Mouse (Mus musculus): ENCODE measurements around the gene Large1. TPM values are rescaled to one million over a fixed set of nuclear protein-coding genes. Genes with fewer than 3 reads are reported as not detected.
"Not testable (repeated sequence)": the region's sequence is repeated elsewhere in the genome, so short reads cannot be mapped to it uniquely, and the experiment has no call there.

Large1 gene
- polyA plus RNA-seq, 1 experiment from 2014 or later: 13.8 TPM

DNA sequence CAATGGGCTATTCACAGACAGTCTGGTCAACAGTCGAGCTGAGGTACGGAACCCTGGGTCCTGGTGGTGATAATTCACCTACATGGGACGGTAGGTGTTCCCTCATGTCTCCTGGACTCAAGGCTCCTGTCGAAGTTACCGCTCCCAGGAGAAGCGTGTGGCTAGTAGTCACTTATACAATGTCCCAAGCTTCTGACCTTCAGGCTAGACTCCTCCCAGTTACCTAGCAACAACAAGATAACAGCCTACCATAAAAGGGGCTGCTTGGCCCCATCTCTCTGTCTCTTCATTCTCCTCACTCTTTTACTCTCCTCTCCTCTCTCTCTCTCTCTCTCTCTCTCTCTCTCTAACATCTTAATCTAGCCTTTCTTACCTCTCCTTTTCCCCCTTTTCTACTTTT, 217.9 kb downstream of the Large1 start:
- no peak for ATAC-seq (ENCODE audit: low FRiP score)
- no peak overlapping the region for H3K4me2 ChIP-seq (replicated peaks)
- no peaks in the 10 kb centered on the region for H3K4me1 ChIP-seq
- no peak overlapping the region for H3K4me3 ChIP-seq
- H3K9me3 ChIP-seq (replicated peaks): no peaks in the 10 kb centered on the region
- no peak overlapping the region for H3K9ac ChIP-seq
- peaks cover 5% of the 10 kb centered on the region; the same call in 1 of the 2 replicates for H3K36me3 ChIP-seq
- no peaks in the 10 kb centered on the region for H3K27me3 ChIP-seq
- no peak overlapping the region for H3K27ac ChIP-seq
- 84% methylated on average over 6 of the region's 6 CpGs for WGBS

DNA sequence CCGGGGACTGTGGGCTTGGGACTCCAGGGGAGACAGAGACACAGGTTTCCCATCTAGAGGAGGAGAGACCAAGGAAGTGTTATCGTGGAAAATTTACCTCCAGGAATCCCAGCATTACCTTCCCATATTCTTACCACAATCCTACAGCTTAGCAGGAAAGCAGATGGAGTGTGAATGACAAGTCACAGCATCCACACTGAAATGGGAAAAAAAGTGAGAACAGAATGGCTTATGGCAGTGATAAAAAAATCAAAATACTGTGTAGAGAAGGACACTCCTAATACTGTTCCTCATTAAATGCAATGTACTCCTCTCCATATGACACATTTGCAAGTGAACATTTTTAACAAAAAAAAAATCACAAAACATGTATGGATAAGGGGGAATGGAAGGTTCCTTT, 221.3 kb downstream of the Large1 start:
- H3K4me2 ChIP-seq (replicated peaks): no peak overlapping the region
- peaks cover 5% of the 10 kb centered on the region; the same call in 1 of the 2 replicates for H3K36me3 ChIP-seq
- ATAC-seq (ENCODE audit: low FRiP score): no peak
- H3K27me3 ChIP-seq: no peaks in the 10 kb centered on the region
- WGBS: 95% methylated on average over 2 of the region's 2 CpGs
- no peak overlapping the region for H3K9ac ChIP-seq
- no peak overlapping the region for H3K27ac ChIP-seq
- H3K4me3 ChIP-seq: no peak overlapping the region
- H3K9me3 ChIP-seq (replicated peaks): no peaks in the 10 kb centered on the region
- no peaks in the 10 kb centered on the region for H3K4me1 ChIP-seq

DNA sequence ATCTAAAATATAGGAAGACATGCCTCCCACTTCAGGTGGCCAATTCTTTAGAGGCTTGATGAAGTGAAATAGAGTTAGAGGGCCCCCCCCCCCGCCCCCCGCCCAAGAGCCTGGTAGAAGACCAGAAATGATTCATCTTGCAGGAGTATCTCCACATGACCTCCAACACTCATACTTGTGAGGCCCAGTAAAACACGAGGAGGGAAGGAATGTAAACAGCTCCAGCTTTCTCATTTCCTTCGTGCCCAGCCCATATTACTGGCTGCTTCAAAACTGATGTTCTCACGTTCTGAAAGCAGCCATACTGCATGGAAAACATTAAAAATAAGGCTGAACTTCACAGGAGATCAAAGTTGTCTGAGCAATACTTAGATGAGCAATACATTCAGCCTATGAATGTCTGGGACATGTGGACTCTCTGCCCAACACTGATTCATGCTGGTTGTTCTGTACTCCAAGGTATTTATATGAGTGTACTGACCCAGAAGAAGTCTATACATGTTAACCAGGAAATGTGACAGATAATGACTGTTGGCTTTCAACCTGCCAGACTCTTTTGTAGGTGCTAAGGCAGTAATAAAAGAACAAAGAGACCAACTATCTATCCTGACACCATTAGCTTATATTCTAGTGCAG, 229.4 kb downstream of the Large1 start:
- Histone ChIP-seq H3K27ac (no peak overlapping the region), H3K4me1 (no peaks in the 10 kb centered on the region), H3K4me2 (replicated peaks) (no peak overlapping the region), H3K9me3 (replicated peaks) (no peaks in the 10 kb centered on the region), H3K27me3 (no peaks in the 10 kb centered on the region), H3K4me3 (no peak overlapping the region), H3K9ac (no peak overlapping the region), H3K36me3 (no peaks in the 10 kb centered on the region)
- ATAC-seq (ENCODE audit: low FRiP score): no peak
- 86% methylated on average over 5 of the region's 5 CpGs for WGBS

DNA sequence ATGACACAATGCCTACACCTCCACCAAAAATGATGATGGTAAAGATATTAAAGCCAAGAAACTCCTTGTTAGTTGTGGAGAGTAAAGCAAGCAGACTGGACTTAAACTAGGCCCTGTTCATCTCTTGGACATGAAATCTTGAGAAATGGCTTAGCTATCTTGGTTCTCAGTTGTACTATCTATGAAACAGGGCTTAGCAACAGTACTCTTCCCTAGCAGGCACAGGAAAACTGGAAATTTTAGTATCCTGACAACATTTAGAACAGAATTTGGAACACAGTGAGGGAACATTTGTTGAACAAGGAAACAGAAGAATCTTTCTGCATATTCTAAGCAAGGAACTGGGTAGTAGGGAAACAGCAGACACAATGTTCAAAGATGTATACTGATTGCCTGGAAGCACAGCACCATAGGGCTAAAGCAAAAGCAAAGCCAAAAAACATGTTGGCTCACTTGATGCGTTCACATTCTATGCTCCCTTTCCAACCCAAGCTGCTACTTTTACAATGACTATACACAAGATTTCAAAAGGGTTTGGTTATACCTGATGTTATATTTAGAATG, 240.9 kb downstream of the Large1 start:
- ATAC-seq (ENCODE audit: low FRiP score): no peak
- H3K4me3 ChIP-seq: no peak overlapping the region
- 98% methylated on average over 1 of the region's 1 CpGs for WGBS
- H3K36me3 ChIP-seq: no peaks in the 10 kb centered on the region
- H3K4me2 ChIP-seq (replicated peaks): no peak overlapping the region
- no peaks in the 10 kb centered on the region for H3K27me3 ChIP-seq
- no peak overlapping the region for H3K9ac ChIP-seq
- H3K27ac ChIP-seq: no peak overlapping the region
- H3K9me3 ChIP-seq (replicated peaks): 0 out of 2 replicates have a peak, but pooled peaks cover 5% of the 10 kb centered on the region
- no peaks in the 10 kb centered on the region for H3K4me1 ChIP-seq

DNA sequence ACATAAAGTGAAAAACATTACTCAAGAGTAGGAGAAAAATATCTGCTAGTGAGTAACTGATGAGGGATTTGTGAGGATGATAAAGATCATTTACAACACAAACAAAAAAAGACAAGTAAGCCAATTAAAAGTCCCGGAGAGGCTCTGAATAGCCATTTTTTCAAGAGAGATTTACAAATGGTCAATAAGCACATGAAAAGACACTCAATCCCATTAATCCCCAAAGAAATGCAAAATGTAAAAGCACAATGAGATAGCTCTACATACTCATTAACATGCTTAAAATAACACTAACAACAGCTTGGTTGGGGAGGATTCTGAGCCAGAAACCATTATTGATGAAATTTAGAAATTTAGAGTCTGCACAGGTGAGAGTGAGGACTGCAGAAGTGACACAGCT, 249.3 kb downstream of the Large1 start:
- ATAC-seq (ENCODE audit: low FRiP score): no peak
- no peaks in the 10 kb centered on the region for H3K9me3 ChIP-seq (replicated peaks)
- no peak overlapping the region for H3K4me2 ChIP-seq (replicated peaks)
- H3K27ac ChIP-seq: no peak overlapping the region
- H3K27me3 ChIP-seq: no peaks in the 10 kb centered on the region
- H3K4me1 ChIP-seq: no peaks in the 10 kb centered on the region
- 45% methylated on average over 1 of the region's 1 CpGs for WGBS
- no peak overlapping the region for H3K4me3 ChIP-seq
- H3K9ac ChIP-seq: no peak overlapping the region
- H3K36me3 ChIP-seq: no peaks in the 10 kb centered on the region

DNA sequence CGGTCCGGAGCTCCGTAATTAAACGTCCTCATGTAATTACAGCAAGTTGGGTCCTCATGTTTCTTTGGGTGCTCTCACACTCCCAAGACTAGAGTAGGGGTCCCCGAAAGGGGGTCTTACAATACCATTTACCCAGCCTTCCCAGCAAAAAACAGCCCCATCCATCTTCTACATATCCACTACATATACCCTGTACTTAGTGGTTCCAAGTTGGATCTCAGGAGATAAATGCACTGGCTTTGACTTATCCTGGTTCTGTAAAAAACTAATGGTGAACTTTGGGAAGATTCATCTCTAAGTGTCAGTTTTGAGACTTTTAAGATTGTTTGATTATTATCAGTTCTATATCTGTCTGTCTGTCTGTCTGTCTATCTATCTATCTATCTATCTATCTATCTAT, 252.3 kb downstream of the Large1 start:
- no peak overlapping the region for H3K4me3 ChIP-seq
- no peak for ATAC-seq (ENCODE audit: low FRiP score)
- 79% methylated on average over 5 of the region's 5 CpGs for WGBS
- no peak overlapping the region for H3K27ac ChIP-seq
- no peak overlapping the region for H3K9ac ChIP-seq
- H3K27me3 ChIP-seq: no peaks in the 10 kb centered on the region
- H3K36me3 ChIP-seq: no peaks in the 10 kb centered on the region
- H3K4me2 ChIP-seq (replicated peaks): no peak overlapping the region
- no peaks in the 10 kb centered on the region for H3K9me3 ChIP-seq (replicated peaks)
- no peaks in the 10 kb centered on the region for H3K4me1 ChIP-seq

DNA sequence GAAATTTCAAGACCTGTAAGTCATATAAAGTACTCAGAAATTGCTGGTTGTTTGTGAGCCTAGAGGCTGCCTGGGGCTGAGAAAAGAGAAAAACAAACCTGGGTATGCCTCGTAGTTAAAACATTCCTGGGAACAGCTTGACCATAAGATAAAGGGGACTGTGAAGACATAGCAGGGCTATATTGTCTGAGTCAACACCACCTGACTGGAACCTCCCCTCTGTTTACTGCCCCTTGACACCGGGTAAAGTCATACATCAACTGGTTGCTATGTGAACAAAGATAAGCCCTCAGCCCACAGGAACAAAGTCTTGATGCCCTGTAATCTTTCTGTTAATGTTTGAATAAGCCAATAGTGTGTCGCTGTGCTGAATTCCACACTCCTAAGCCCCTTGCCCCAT, 252.7 kb downstream of the Large1 start:
- not testable (repeated sequence) for H3K36me3 ChIP-seq; ATAC-seq (ENCODE audit: low FRiP score); H3K4me1 ChIP-seq; H3K4me2 ChIP-seq (replicated peaks); H3K9me3 ChIP-seq (replicated peaks); H3K9ac ChIP-seq; H3K27ac ChIP-seq; H3K27me3 ChIP-seq; H3K4me3 ChIP-seq
- WGBS: 29% methylated on average over 3 of the region's 3 CpGs

DNA sequence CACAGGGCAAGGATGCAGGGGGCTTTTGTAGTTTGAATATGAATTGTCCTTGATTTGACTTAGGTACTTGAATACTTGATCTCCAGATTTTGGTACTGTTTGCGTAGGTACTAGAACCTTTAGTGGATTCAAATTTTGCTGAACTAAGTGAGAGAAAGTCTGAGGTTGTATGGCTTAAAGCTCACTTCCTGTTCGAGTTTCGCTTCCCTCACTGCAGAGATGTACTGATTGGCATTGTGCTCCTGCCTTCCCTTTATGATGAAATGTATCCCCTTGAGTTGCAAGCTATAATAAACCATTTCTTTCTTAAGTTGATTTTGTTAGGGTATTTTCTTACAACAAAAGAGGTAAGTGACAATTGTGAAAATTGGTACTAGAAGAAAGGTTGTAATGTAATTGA, 253.8 kb downstream of the Large1 start:
- H3K27me3 ChIP-seq: no peaks in the 10 kb centered on the region
- H3K9me3 ChIP-seq (replicated peaks): no peaks in the 10 kb centered on the region
- no peak overlapping the region for H3K27ac ChIP-seq
- H3K9ac ChIP-seq: no peak overlapping the region
- ATAC-seq (ENCODE audit: low FRiP score): no peak
- 95% methylated on average over 3 of the region's 3 CpGs for WGBS
- no peak overlapping the region for H3K4me3 ChIP-seq
- no peaks in the 10 kb centered on the region for H3K4me1 ChIP-seq
- no peak overlapping the region for H3K4me2 ChIP-seq (replicated peaks)
- H3K36me3 ChIP-seq: no peaks in the 10 kb centered on the region

DNA sequence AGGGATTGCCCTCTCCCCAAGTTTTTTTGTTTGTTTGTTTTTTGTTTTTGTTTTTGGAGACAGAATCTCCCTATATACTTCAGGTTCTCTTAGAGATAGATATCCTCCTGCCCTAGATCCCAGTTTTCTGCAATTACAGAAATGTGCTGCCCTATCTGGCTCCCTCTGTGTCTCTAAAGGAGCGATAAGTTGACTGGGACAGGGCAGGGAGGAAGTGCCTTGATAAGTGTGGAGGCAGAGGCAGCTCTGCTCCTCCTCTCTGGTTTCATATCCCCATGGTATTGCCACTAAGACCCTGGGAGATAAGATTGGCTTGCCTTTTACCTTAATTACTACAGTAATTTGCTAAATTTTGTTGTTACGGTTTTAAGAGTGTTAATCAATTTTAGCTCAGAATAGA, 256.4 kb downstream of the Large1 start:
- Histone ChIP-seq H3K9me3 (replicated peaks) (no peaks in the 10 kb centered on the region), H3K9ac (no peak overlapping the region), H3K36me3 (no peaks in the 10 kb centered on the region), H3K27me3 (no peaks in the 10 kb centered on the region), H3K4me1 (no peaks in the 10 kb centered on the region), H3K27ac (no peak overlapping the region), H3K4me2 (replicated peaks) (no peak overlapping the region), H3K4me3 (no peak overlapping the region)
- 86% methylated on average over 2 of the region's 2 CpGs for WGBS
- no peak for ATAC-seq (ENCODE audit: low FRiP score)

DNA sequence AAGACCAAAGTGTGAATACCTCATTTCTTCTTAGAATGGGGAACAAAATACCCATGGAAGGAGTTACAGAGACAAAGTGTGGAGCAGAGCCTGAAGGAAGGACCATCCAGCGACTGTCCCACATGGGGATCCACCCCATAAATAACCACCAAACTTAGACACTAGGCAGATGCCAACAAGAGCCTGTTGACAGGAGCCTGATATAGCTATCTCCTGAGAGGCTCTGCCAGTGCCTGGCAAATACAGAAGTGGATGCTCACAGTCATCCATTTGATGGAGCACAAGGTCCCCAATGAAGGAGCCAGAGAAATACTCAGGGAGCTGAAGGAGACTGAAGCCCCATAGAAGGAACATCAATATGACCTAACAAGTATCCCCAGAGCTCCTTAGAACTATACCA, 275.6 kb downstream of the Large1 start:
- H3K4me3 ChIP-seq; H3K27me3 ChIP-seq; ATAC-seq (ENCODE audit: low FRiP score); H3K9ac ChIP-seq; H3K36me3 ChIP-seq; H3K4me2 ChIP-seq (replicated peaks); H3K4me1 ChIP-seq; H3K9me3 ChIP-seq (replicated peaks); H3K27ac ChIP-seq: not testable (repeated sequence)
- WGBS: 93% methylated on average over 1 of the region's 1 CpGs

DNA sequence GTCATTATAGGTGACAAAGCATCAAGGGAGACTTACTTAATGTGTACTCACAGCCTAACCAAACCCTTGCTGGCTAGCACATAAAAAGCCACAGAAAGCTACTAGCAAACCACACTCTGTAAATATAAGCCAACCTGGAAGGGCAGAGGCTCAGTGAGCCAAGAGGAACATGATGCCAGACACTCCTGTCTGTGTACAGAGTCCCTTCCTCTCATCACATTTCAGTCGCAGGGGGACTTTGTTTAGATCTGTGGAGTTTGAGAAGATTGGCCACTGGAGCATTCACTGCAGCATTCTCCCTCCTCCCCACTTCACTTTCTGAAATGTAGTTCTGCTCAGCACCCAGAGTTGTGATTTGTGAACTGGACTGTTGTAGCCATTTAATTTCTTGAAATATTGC, 291.9 kb downstream of the Large1 start:
- H3K9me3 ChIP-seq (replicated peaks): no peaks in the 10 kb centered on the region
- 88% methylated on average over 1 of the region's 1 CpGs for WGBS
- H3K4me1 ChIP-seq: no peaks in the 10 kb centered on the region
- no peak for ATAC-seq (ENCODE audit: low FRiP score)
- no peak overlapping the region for H3K4me3 ChIP-seq
- no peak overlapping the region for H3K4me2 ChIP-seq (replicated peaks)
- H3K27me3 ChIP-seq: no peaks in the 10 kb centered on the region
- H3K27ac ChIP-seq: no peak overlapping the region
- no peak overlapping the region for H3K9ac ChIP-seq
- H3K36me3 ChIP-seq: no peaks in the 10 kb centered on the region

DNA sequence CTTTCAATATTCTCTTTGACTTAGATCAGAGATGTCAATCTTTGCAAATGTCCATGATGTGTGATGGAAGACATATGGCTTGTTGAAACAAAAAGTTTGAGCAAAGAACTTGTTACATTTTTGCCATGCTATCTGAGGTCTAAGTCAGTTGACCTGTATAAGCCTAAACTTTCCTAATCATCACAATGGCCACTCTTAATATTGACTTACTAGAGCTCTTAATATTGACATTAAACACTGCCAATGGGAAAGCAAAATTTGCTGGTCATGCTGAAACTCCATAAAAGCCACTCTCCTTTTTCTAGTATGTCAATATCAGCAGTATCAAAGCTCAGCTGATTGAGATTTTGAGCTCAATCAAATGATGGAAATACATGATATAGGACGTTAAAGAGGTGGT, 298.6 kb downstream of the Large1 start:
- Histone ChIP-seq H3K4me2 (replicated peaks) (no peak overlapping the region), H3K9me3 (replicated peaks) (no peaks in the 10 kb centered on the region), H3K36me3 (no peaks in the 10 kb centered on the region), H3K27me3 (no peaks in the 10 kb centered on the region), H3K4me3 (no peak overlapping the region), H3K9ac (no peak overlapping the region), H3K4me1 (no peaks in the 10 kb centered on the region), H3K27ac (no peak overlapping the region)
- WGBS: 80% methylated on average over 1 of the region's 1 CpGs
- ATAC-seq (ENCODE audit: low FRiP score): no peak

DNA sequence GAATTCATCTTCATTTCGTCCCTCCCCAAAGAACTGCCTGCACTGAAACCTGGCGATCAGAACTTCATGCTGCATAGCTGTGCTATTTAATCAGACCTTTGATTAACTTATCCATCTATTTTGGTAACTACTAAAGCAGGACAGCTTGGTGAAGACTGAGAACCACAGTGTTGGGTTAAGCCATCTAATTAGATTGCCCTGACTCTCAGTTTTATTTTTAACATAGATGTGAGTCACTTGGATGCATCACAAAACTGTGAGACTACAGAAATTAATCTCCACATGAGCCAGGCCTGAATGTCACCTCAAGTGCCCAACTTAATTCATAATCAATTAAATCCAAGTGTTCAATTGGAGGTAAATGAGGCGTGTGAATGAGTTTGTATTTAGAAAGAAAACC, 299.5 kb downstream of the Large1 start:
- no peak for ATAC-seq (ENCODE audit: low FRiP score)
- 79% methylated on average over 3 of the region's 3 CpGs for WGBS
- Histone ChIP-seq H3K36me3 (no peaks in the 10 kb centered on the region), H3K9me3 (replicated peaks) (no peaks in the 10 kb centered on the region), H3K9ac (no peak overlapping the region), H3K4me1 (no peaks in the 10 kb centered on the region), H3K27me3 (no peaks in the 10 kb centered on the region), H3K27ac (no peak overlapping the region), H3K4me2 (replicated peaks) (no peak overlapping the region), H3K4me3 (no peak overlapping the region)

All from hindbrain, embryonic 12.5 days (tissue).